Mouse (Mus musculus): ENCODE measurements around the gene Moxd2.

DNA sequence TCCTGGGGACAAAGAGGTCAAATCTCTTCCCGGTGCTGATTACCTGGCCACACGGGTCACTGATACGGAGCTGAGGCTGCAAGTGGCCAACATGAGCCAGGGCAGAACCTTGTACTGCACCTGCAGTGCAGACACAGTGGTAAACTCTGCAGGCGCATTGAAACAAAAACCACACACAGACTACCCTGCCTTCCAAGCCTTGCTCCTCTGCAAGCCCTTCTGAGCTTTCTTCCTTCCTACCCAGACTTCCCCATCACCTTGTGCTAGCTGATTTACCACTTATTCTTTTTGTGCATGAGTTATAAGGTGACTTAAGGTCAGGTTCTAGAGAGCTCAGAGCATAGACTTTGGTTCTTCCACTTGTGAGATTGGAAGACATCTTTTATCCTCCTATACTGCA lies 4.5 kb upstream of the Moxd2 start:
- TF ChIP-seq CTCF (IDR thresholded peaks at IDR 0.05; ENCODE audit: low read depth, low read length) (no peak), POLR2A (IDR thresholded peaks at IDR 0.05; ENCODE audit: extremely low read depth, insufficient read depth, low read length) (no peak)

Data from liver, adult 2 months (tissue).